Mouse (Mus musculus): ENCODE measurements around the gene Ppih. TPM values are rescaled to one million over a fixed set of nuclear protein-coding genes. Genes with fewer than 3 reads are reported as not detected.

Gene Ppih
- polyA plus RNA-seq, 1 experiment, result 11.2 TPM

DNA sequence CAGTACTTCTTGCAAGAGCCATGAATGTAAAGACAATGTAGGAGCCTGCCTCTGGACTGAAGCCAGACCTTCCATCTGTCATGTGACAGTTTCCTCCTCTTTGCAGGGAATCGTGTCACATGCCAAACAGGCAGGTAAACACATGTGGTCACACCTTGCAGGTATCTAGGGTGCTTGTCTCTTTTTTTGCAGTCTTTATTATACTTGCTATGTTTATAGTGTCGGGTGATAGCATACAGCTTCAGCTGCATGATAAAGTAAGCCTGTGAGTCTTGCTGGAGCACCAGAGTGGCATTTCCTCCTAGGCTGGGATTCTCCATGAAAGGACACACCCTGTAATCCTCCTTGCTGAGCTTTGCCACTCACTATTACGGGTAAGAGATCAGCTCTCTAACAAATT is 18.6 kb downstream of the Ppih start:
- Histone ChIP-seq H3K4me3 (ENCODE audit: insufficient read depth, low read depth, low read length) (no peak overlapping the region), H3K36me3 (ENCODE audit: control insufficient read depth, insufficient read depth, low read length) (no peaks in the 10 kb centered on the region), H3K27me3 (replicated peaks; ENCODE audit: control insufficient read depth, insufficient read depth, low read length) (no peaks in the 10 kb centered on the region), H3K27ac (ENCODE audit: insufficient read depth, low read depth, low read length) (no peak overlapping the region), H3K4me1 (ENCODE audit: control insufficient read depth, insufficient read depth, low read length) (peaks cover 20% of the 10 kb centered on the region)
- DNase-seq, result no peak
- TF ChIP-seq POLR2A (IDR thresholded peaks at IDR 0.05; ENCODE audit: low read depth, low read length), result no peak
- TF ChIP-seq CTCF (conservative IDR thresholded peaks at IDR 0.05; ENCODE audit: insufficient read depth, insufficient read length, low read depth, low read length), result no peak
- WGBS, result 72% methylated on average over 3 of the region's 3 CpGs

DNA sequence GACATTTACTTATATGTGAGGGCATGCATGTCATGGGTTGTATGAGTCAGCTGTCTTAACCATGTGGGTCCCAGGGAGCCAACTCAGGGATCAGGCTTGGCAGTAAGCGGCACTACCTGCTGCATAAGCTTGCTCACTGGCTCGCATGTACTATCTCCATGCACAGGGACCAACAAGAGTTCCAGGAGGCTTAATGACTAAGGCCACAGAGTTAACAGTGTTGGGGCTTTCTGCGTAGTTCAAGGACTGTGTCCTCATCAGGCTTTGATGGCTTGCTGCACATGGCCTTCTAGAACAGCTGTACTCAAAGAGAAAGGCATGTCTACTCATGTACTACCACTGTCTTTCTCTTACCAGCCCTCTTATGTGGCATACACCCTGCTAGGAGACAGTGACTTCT is 19.6 kb downstream of the Ppih start:
- Histone ChIP-seq H3K27me3 (replicated peaks; ENCODE audit: control insufficient read depth, insufficient read depth, low read length) (no peaks in the 10 kb centered on the region), H3K4me1 (ENCODE audit: control insufficient read depth, insufficient read depth, low read length) (peaks cover 12% of the 10 kb centered on the region; the same call in 1 of the 2 replicates), H3K4me3 (ENCODE audit: insufficient read depth, low read depth, low read length) (no peak overlapping the region), H3K36me3 (ENCODE audit: control insufficient read depth, insufficient read depth, low read length) (no peaks in the 10 kb centered on the region), H3K27ac (ENCODE audit: insufficient read depth, low read depth, low read length) (no peak overlapping the region)
- TF ChIP-seq POLR2A (IDR thresholded peaks at IDR 0.05; ENCODE audit: low read depth, low read length) (no peak), CTCF (conservative IDR thresholded peaks at IDR 0.05; ENCODE audit: insufficient read depth, insufficient read length, low read depth, low read length) (no peak)
- 95% methylated on average over 3 of the region's 3 CpGs for WGBS
- DNase-seq, result no peak

DNA sequence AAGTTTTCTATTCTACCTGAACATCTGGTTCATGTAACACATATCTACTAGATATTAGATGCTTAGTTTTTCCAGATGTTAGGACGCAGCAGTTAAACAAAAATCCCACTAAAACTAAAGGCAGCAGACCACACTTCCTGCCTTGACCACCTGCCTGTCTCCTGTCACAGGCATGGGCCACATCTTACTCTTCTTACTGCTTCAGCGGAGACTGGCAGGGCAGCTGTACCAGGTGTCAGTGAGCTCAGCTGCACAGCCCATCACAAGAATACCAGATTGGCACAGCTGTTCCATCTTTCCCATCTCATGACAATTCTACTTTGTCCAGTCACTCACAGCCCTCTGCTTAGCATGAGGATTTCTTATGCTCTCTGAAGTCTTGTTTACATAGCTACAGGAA is 23.0 kb downstream of the Ppih start:
- Histone ChIP-seq H3K36me3 (ENCODE audit: control insufficient read depth, insufficient read depth, low read length) (no peaks in the 10 kb centered on the region), H3K27ac (ENCODE audit: insufficient read depth, low read depth, low read length) (no peak overlapping the region), H3K4me1 (ENCODE audit: control insufficient read depth, insufficient read depth, low read length) (peaks cover 7% of the 10 kb centered on the region; the same call in 1 of the 2 replicates), H3K27me3 (replicated peaks; ENCODE audit: control insufficient read depth, insufficient read depth, low read length) (no peaks in the 10 kb centered on the region), H3K4me3 (ENCODE audit: insufficient read depth, low read depth, low read length) (no peak overlapping the region)
- no peak for TF ChIP-seq POLR2A (IDR thresholded peaks at IDR 0.05; ENCODE audit: low read depth, low read length)
- TF ChIP-seq CTCF (conservative IDR thresholded peaks at IDR 0.05; ENCODE audit: insufficient read depth, insufficient read length, low read depth, low read length), result no peak
- DNase-seq, result no peak
- 79% methylated on average over 2 of the region's 2 CpGs for WGBS

DNA sequence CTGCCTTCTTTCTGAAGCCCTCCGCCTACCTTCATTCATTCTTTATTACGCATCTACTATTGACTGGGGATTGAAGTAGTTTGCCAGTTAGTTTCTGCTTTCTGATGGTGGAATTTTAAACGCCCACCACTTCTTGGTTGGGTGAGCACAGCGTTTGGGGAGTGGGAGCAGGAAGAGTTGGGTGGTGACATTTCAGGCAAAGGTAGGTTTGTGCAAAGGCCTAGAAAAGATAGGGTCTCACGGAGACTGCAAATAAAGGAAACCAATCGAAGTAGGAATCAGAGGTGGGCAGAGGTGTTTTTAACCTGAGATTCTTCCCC is 25.3 kb downstream of the Ppih start:
- Histone ChIP-seq H3K4me1 (ENCODE audit: control insufficient read depth, insufficient read depth, low read length) (peaks cover 10% of the 10 kb centered on the region; the same call in 1 of the 2 replicates), H3K27ac (ENCODE audit: insufficient read depth, low read depth, low read length) (no peak overlapping the region; the same call in 1 of the 2 replicates), H3K27me3 (replicated peaks; ENCODE audit: control insufficient read depth, insufficient read depth, low read length) (no peaks in the 10 kb centered on the region), H3K4me3 (ENCODE audit: insufficient read depth, low read depth, low read length) (peak overlapping the region; percentile 79), H3K36me3 (ENCODE audit: control insufficient read depth, insufficient read depth, low read length) (peaks cover 2% of the 10 kb centered on the region; the same call in 1 of the 2 replicates)
- 10% methylated on average over 6 of the region's 6 CpGs for WGBS
- no peak for DNase-seq
- TF ChIP-seq CTCF (conservative IDR thresholded peaks at IDR 0.05; ENCODE audit: insufficient read depth, insufficient read length, low read depth, low read length) (no peak), POLR2A (IDR thresholded peaks at IDR 0.05; ENCODE audit: low read depth, low read length) (no peak)

DNA sequence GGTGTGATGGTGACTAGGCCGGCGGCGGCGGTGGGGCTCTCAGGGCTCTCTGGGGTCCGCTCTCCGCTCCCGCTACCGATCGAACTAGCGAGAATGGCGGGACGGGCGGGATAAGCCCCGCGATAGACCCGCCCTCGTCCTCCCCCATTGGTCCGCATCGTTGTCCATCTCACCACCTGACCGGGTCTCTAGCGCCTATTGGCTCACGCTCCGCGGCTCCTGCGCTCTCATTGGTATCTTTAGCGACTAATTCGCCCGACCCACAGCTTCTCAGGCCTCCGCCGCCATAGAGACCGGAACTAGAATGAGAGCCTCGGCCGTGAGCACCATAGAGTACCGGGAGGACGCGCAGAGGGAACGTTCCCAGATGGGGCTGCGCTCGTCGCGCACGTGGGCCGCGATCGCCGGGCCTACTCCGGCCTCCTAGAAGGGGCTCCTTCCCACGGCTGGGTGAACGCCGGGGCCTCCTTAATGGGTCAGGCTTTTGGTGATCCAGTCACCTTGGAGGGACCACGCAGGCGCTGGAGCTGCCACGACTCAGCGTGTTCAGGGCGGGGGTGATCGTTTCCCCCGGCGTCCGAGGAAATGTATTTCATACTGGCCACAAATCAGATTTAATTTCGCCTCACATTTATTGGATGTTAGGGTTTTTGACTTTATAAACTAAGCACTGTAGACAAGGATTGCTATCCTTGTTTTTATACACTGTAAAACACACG is 25.8 kb downstream of the Ppih start, which contains the start of gene Ybx1:
TSS of gene Ybx1 (minus strand) at position 190 of the 719 bp plus-strand sequence.
- H3K4me3 ChIP-seq (ENCODE audit: insufficient read depth, low read depth, low read length), result peak within 1 kb of the TSS; percentile 89
- peak within 1 kb of the TSS; percentile 88 for H3K27ac ChIP-seq (ENCODE audit: insufficient read depth, low read depth, low read length)
- no peaks in the 10 kb centered on the region for H3K27me3 ChIP-seq (replicated peaks; ENCODE audit: control insufficient read depth, insufficient read depth, low read length)
- peaks cover 2% of the 10 kb centered on the region; the same call in 1 of the 2 replicates for H3K36me3 ChIP-seq (ENCODE audit: control insufficient read depth, insufficient read depth, low read length)
- TF ChIP-seq POLR2A (IDR thresholded peaks at IDR 0.05; ENCODE audit: low read depth, low read length) (no peak), CTCF (conservative IDR thresholded peaks at IDR 0.05; ENCODE audit: insufficient read depth, insufficient read length, low read depth, low read length) (no peak)
- peak; percentile 100 for DNase-seq
- peaks cover 10% of the 10 kb centered on the region; the same call in 1 of the 2 replicates for H3K4me1 ChIP-seq (ENCODE audit: control insufficient read depth, insufficient read depth, low read length)
- under 1% methylated on average over 61 of the region's 61 CpGs for WGBS

DNA sequence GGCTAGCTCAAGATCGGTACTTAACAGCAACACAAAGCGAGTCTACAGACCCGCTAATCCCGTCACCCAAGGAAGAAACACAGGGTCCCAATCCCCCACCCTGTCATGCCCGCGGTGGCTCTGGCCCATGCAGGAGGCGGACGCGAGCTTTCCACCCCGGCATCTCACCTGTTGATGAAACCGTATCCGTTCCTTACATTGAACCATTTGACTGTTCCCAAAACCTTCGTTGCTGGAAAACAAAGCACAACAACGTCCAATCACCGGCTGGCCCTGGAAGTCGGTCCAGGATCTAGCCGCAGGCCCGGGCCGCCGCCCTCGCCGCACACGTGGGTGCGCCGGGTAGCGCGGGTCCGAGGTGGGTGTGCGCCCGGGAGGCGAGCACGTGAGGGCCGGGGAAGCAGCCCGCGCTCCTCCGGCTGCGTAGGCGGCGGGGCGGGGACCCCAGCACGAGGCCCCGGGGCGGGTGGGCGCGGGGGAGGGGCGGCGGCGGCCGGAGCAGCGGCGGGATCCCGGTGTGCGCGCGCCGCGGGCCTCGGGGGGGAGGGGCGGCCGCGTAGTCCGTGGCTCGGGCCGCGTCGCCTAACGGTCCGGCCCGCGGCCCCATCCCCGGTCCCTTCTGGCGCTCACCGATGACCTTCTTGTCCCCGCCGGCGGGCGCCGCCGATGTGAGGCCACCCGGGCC is 26.6 kb downstream of the Ppih start:
- peak overlapping the region; percentile 3; the same call in 1 of the 2 replicates for H3K27ac ChIP-seq (ENCODE audit: insufficient read depth, low read depth, low read length)
- peak overlapping the region; percentile 89 for H3K4me3 ChIP-seq (ENCODE audit: insufficient read depth, low read depth, low read length)
- TF ChIP-seq CTCF (conservative IDR thresholded peaks at IDR 0.05; ENCODE audit: insufficient read depth, insufficient read length, low read depth, low read length) (no peak), POLR2A (IDR thresholded peaks at IDR 0.05; ENCODE audit: low read depth, low read length) (no peak)
- under 1% methylated on average over 73 of the region's 80 CpGs for WGBS
- peak; percentile 36 for DNase-seq
- no peaks in the 10 kb centered on the region for H3K27me3 ChIP-seq (replicated peaks; ENCODE audit: control insufficient read depth, insufficient read depth, low read length)
- H3K4me1 ChIP-seq (ENCODE audit: control insufficient read depth, insufficient read depth, low read length), result peaks cover 12% of the 10 kb centered on the region; the same call in 1 of the 2 replicates
- peaks cover 2% of the 10 kb centered on the region; the same call in 1 of the 2 replicates for H3K36me3 ChIP-seq (ENCODE audit: control insufficient read depth, insufficient read depth, low read length)

Measured in kidney, adult 2 months (tissue).